11 mouse cellular contexts compared by ENCODE assay signal in genomic region chr8:91135308-91136181, GRCm38 (mm10).
DNase-seq lines count a peak whose midpoint lies in the region; TF ChIP-seq lines count a peak whose summit lies in the region.
"Had no signal": no experiment of that assay in that cellular context is flagged by ENCODE, and none has a peak within 500 bp of the region (broad histone marks: within the 10 kb centered on the region; RNA-seq: fewer than 3 reads in every experiment).

No protein-coding gene starts in this region.

- intact Hi-C loops in left cerebral cortex, postnatal 4 days (cut with DNase I): no loop called here

- H3K4me3 ChIP-seq in lung, adult 2 months (replicated peaks; ENCODE audit: extremely low read depth, low read depth, low read length): no peak overlapping the region
- H3K4me3 ChIP-seq: hindbrain, embryonic 12.5 days had no signal

- peak; percentile 13 for DNase-seq in cerebellum, adult 8-10 months
- no peak for DNase-seq in cerebellum, adult 18-20 months
- peak; percentile 61 for DNase-seq in lung, postnatal 10 days
- DNase-seq in lung, adult 2 months: no peak
- DNase-seq in kidney, adult 8-10 months: peak; percentile 75 to 87
- DNase-seq in retina, embryonic 14.5 days (ENCODE audit: low spot score): peak; percentile 59
- DNase-seq in right cerebral cortex, adult 18-20 months: no peak
- no peak for DNase-seq in left cerebral cortex, postnatal 4 days
- DNase-seq: B cell, adult 2 months; gastrocnemius, postnatal 14 days had no signal

- no peaks in the 10 kb centered on the region; the same call in 1 of the 2 replicates for H3K4me1 ChIP-seq in lung, adult 2 months (ENCODE audit: control insufficient read depth, insufficient read depth, low read length)

- no peak for TF ChIP-seq POLR2A in lung, adult 2 months (IDR thresholded peaks at IDR 0.05; ENCODE audit: borderline replicate concordance, extremely low read depth, low read depth, low read length)

- WGBS in lung, adult 2 months: 79% methylated on average over 14 of the region's 14 CpGs

- no peak for TF ChIP-seq CTCF in lung, adult 2 months (IDR thresholded peaks at IDR 0.05; ENCODE audit: insufficient read depth, low read length)

Comparison
In these comparisons a context has a peak if more than half of its experiments do, and no peak if none do; other contexts are left out.
1. DNase-seq: peak in cerebellum, adult 8-10 months (single experiment), lung, postnatal 10 days (single experiment), kidney, adult 8-10 months (2 of 2) and retina, embryonic 14.5 days (single experiment); none in cerebellum, adult 18-20 months (0 of 2), lung, adult 2 months (single experiment), right cerebral cortex, adult 18-20 months (single experiment) and left cerebral cortex, postnatal 4 days (single experiment).